Mouse (Mus musculus): ENCODE data around the gene Trim23. TPM values are rescaled to one million over a fixed set of nuclear protein-coding genes. Genes with fewer than 3 reads are reported as not detected.
"Not testable (repeated sequence)": the region's sequence is repeated elsewhere in the genome, so short reads cannot be mapped to it uniquely, and the experiment has no call there.

Trim23 gene
- polyA plus RNA-seq, 1 experiment from 2014 or later: 13.6 TPM

- Histone ChIP-seq H3K36me3 (no peaks in the 10 kb centered on the region), H3K4me3 (replicated peaks) (peak within 1 kb of the TSS; percentile 99), H3K4me1 (no peaks in the 10 kb centered on the region; the same call in 1 of the 2 replicates), H3K4me2 (peak within 1 kb of the TSS; percentile 69), H3K27ac (peak within 1 kb of the TSS; percentile 84), H3K27me3 (replicated peaks) (no peaks in the 10 kb centered on the region), H3K9me3 (no peaks in the 10 kb centered on the region), H3K9ac (peak within 1 kb of the TSS; percentile 88)
- peak; percentile 87 for ATAC-seq (ENCODE audit: insufficient read depth, low FRiP score, low read depth)
- WGBS: under 1% methylated on average over 32 of the region's 32 CpGs
Observed at GRCm38 (mm10) chr13:104177796-104178649, 574 bp upstream of the Trim23 start, which contains the start of gene Trappc13. TSS of gene Trappc13 (minus strand) at chr13:104178469.

GRCm38 (mm10) chr13:104179176-104179888, 735 bp downstream of the Trim23 start:
- H3K4me3 ChIP-seq (replicated peaks): peak overlapping the region; percentile 99
- ATAC-seq (ENCODE audit: insufficient read depth, low FRiP score, low read depth): no peak
- H3K4me1 ChIP-seq: no peaks in the 10 kb centered on the region; the same call in 1 of the 2 replicates
- peak overlapping the region; percentile 83 for H3K27ac ChIP-seq
- no peaks in the 10 kb centered on the region for H3K36me3 ChIP-seq
- no peaks in the 10 kb centered on the region for H3K27me3 ChIP-seq (replicated peaks)
- H3K4me2 ChIP-seq: peak overlapping the region; percentile 54
- 15% methylated on average over 13 of the region's 13 CpGs for WGBS
- H3K9ac ChIP-seq: peak overlapping the region; percentile 88
- H3K9me3 ChIP-seq: no peaks in the 10 kb centered on the region

GRCm38 (mm10) chr13:104187357-104187756, 8.8 kb downstream of the Trim23 start:
- H3K4me3 ChIP-seq (replicated peaks): no peak overlapping the region
- no peak overlapping the region for H3K27ac ChIP-seq
- H3K36me3 ChIP-seq: peaks cover 17% of the 10 kb centered on the region
- 74% methylated on average over 4 of the region's 4 CpGs for WGBS
- no peak overlapping the region for H3K4me2 ChIP-seq
- H3K4me1 ChIP-seq: no peaks in the 10 kb centered on the region
- ATAC-seq (ENCODE audit: insufficient read depth, low FRiP score, low read depth): peak; percentile 47; the same call in 1 of the 2 replicates
- H3K9me3 ChIP-seq: no peaks in the 10 kb centered on the region
- no peak overlapping the region for H3K9ac ChIP-seq
- no peaks in the 10 kb centered on the region for H3K27me3 ChIP-seq (replicated peaks)

- peaks cover 19% of the 10 kb centered on the region for H3K36me3 ChIP-seq
- H3K9me3 ChIP-seq; ATAC-seq (ENCODE audit: insufficient read depth, low FRiP score, low read depth); H3K27me3 ChIP-seq (replicated peaks); H3K9ac ChIP-seq; H3K4me2 ChIP-seq; H3K27ac ChIP-seq; H3K4me3 ChIP-seq (replicated peaks); H3K4me1 ChIP-seq: not testable (repeated sequence)
Observed at GRCm38 (mm10) chr13:104195891-104196290, 17.3 kb downstream of the Trim23 start.

- no peaks in the 10 kb centered on the region for H3K27me3 ChIP-seq (replicated peaks)
- H3K4me1 ChIP-seq: no peaks in the 10 kb centered on the region
- H3K36me3 ChIP-seq: peaks cover 10% of the 10 kb centered on the region
- no peak overlapping the region for H3K4me3 ChIP-seq (replicated peaks)
- ATAC-seq (ENCODE audit: insufficient read depth, low FRiP score, low read depth): no peak
- 56% methylated on average over 1 of the region's 1 CpGs for WGBS
- no peak overlapping the region for H3K27ac ChIP-seq
- H3K4me2 ChIP-seq: no peak overlapping the region
- no peak overlapping the region for H3K9ac ChIP-seq
- no peaks in the 10 kb centered on the region for H3K9me3 ChIP-seq
Observed at GRCm38 (mm10) chr13:104204313-104204712, 25.7 kb downstream of the Trim23 start.

GRCm38 (mm10) chr13:104227478-104227877, 48.9 kb downstream of the Trim23 start:
- peak overlapping the region; percentile 85 for H3K4me3 ChIP-seq (replicated peaks)
- H3K27ac ChIP-seq: no peak overlapping the region
- no peaks in the 10 kb centered on the region for H3K9me3 ChIP-seq
- no peak for ATAC-seq (ENCODE audit: insufficient read depth, low FRiP score, low read depth)
- peaks cover 4% of the 10 kb centered on the region for H3K4me1 ChIP-seq
- H3K9ac ChIP-seq: 0 out of 2 replicates have a peak overlapping the region, but pooled peaks have one; percentile 79
- 40% methylated on average over 3 of the region's 3 CpGs for WGBS
- no peaks in the 10 kb centered on the region for H3K36me3 ChIP-seq
- H3K4me2 ChIP-seq: peak overlapping the region; percentile 58
- H3K27me3 ChIP-seq (replicated peaks): no peaks in the 10 kb centered on the region

- under 1% methylated on average over 55 of the region's 55 CpGs for WGBS
- Histone ChIP-seq H3K36me3 (no peaks in the 10 kb centered on the region; the same call in 1 of the 2 replicates), H3K4me2 (peak within 1 kb of the TSS; percentile 66), H3K4me3 (replicated peaks) (peak within 1 kb of the TSS; percentile 85), H3K9ac (peak within 1 kb of the TSS; percentile 79), H3K27me3 (replicated peaks) (no peaks in the 10 kb centered on the region), H3K27ac (peak within 1 kb of the TSS; percentile 96), H3K9me3 (no peaks in the 10 kb centered on the region), H3K4me1 (peaks cover 4% of the 10 kb centered on the region)
- ATAC-seq (ENCODE audit: insufficient read depth, low FRiP score, low read depth): peak; percentile 99
Observed at GRCm38 (mm10) chr13:104228384-104229066, 49.9 kb downstream of the Trim23 start, which contains the start of the genes Cenpk and Ppwd1. TSS of gene Cenpk (plus strand) at chr13:104228611. TSS of gene Ppwd1 (minus strand) at chr13:104228843.

- no peak for ATAC-seq (ENCODE audit: insufficient read depth, low FRiP score, low read depth)
- H3K27me3 ChIP-seq (replicated peaks): no peaks in the 10 kb centered on the region
- H3K9ac ChIP-seq: peak overlapping the region; percentile 49
- H3K4me1 ChIP-seq: peaks cover 4% of the 10 kb centered on the region
- H3K4me3 ChIP-seq (replicated peaks): peak overlapping the region; percentile 85
- H3K36me3 ChIP-seq: no peaks in the 10 kb centered on the region; the same call in 1 of the 2 replicates
- peak overlapping the region; percentile 67 for H3K27ac ChIP-seq
- WGBS: 8% methylated on average over 15 of the region's 15 CpGs
- peak overlapping the region; percentile 66 for H3K4me2 ChIP-seq
- H3K9me3 ChIP-seq: no peaks in the 10 kb centered on the region
Observed at GRCm38 (mm10) chr13:104229181-104229580, 50.6 kb downstream of the Trim23 start.

Other genes with a start within 250 kb of the Trim23 start
- gene Nln, start 69.2 kb upstream of the Trim23 start, polyA plus RNA-seq (2015; fragmentation: Nextera tagmentation; extraction: Ambion mirVana): 19.2 and 20.5 TPM in 2 replicates
- 5.8 and 6.0 TPM in 2 replicates for gene Sgtb, start 69.1 kb upstream of the Trim23 start, polyA plus RNA-seq (2015; fragmentation: Nextera tagmentation; extraction: Ambion mirVana)
- 57.3 and 62.3 TPM in 2 replicates for gene Trappc13, start 328 bp upstream of the Trim23 start, polyA plus RNA-seq (2015; fragmentation: Nextera tagmentation; extraction: Ambion mirVana)
- gene Cenpk, start 49.8 kb downstream of the Trim23 start, polyA plus RNA-seq (2015; fragmentation: Nextera tagmentation; extraction: Ambion mirVana): 61.4 and 69.8 TPM in 2 replicates
- 13.3 and 13.4 TPM in 2 replicates for gene Ppwd1, start 50.0 kb downstream of the Trim23 start, polyA plus RNA-seq (2015; fragmentation: Nextera tagmentation; extraction: Ambion mirVana)
- gene Adamts6, start 109.0 kb downstream of the Trim23 start, polyA plus RNA-seq (2015; fragmentation: Nextera tagmentation; extraction: Ambion mirVana): 1.6 and 2.1 TPM in 2 replicates